Mouse (Mus musculus) heart, embryonic 16.5 days (tissue): Measurements from ENCODE around the gene Spats2. TPM values are rescaled to one million over a fixed set of nuclear protein-coding genes. Genes with fewer than 3 reads are reported as not detected.
"Not testable (repeated sequence)": the region's sequence is repeated elsewhere in the genome, so short reads cannot be mapped to it uniquely, and the experiment has no call there.

Experiments
- ATAC-seq: fragments of 200-750 bp; cut with Nextera tagmentation; replicated peaks from 2 replicates; pipeline ENCODE4 v1.8.0; 2017; ENCODE audit warnings: moderate number of reproducible peaks; ENCODE audit not compliant: insufficient read depth, low FRiP score; ENCODE audit errors: extremely low read depth
- H3K27ac ChIP-seq: fragments of 300-500 bp; sonication (generic); 2 replicates; pipeline ENCODE4 v1.5.1; 2014; ENCODE audit warnings: mild to moderate bottlenecking, low read length, control low read depth, moderate library complexity
- H3K27me3 ChIP-seq: fragments of 300-500 bp; sonication (generic); 2 replicates; pipeline ENCODE4 v1.6.1; 2014; ENCODE audit warnings: low read length, mixed read lengths; ENCODE audit not compliant: control insufficient read depth, insufficient read depth
- H3K36me3 ChIP-seq: fragments of 300-500 bp; sonication (generic); 2 replicates; pipeline ENCODE4 v1.6.1; 2014; ENCODE audit not compliant: control insufficient read depth, insufficient read depth
- H3K4me1 ChIP-seq: fragments of 300-500 bp; sonication (generic); 2 replicates; pipeline ENCODE4 v1.6.1; 2014; ENCODE audit warnings: low read length, mixed read lengths; ENCODE audit not compliant: control insufficient read depth, insufficient read depth
- H3K4me2 ChIP-seq: fragments of 300-500 bp; sonication (generic); 2 replicates; pipeline ENCODE4 v1.6.1; 2014; ENCODE audit warnings: low read depth, mild to moderate bottlenecking, control low read depth, low read length
- H3K4me3 ChIP-seq: fragments of 300-500 bp; sonication (generic); 2 replicates; pipeline ENCODE4 v1.5.1; 2014; ENCODE audit warnings: mild to moderate bottlenecking, control low read depth, low read length
- H3K9ac ChIP-seq: fragments of 300-500 bp; sonication (generic); 2 replicates; pipeline ENCODE4 v1.6.1; 2014; ENCODE audit warnings: low read length, control low read depth
- H3K9me3 ChIP-seq: fragments of 300-500 bp; sonication (generic); replicated peaks from 2 replicates; pipeline ENCODE4 v1.6.1; 2016; ENCODE audit warnings: low read length; ENCODE audit not compliant: control insufficient read depth
- WGBS: fragments of 180-500 bp; shearing (Covaris S2); extraction: QIAGEN DNeasy Blood & Tissue Kit; methylation state at CpG from one replicate; pipeline ENCODE4 v1.1.7; 2014; 5-methylcytosine and 5-hydroxymethylcytosine counted together
- polyA plus RNA-seq: library from polyadenylated mRNA; unstranded; fragments of >200 nt; fragmentation: Nextera tagmentation; extraction: Ambion mirVana; gene quantifications from 2 replicates; pipeline ENCODE4 v1.2.1, GENCODE M21; 2015

Spats2 gene
- 25.3 and 25.5 TPM in 2 replicates for polyA plus RNA-seq

DNA sequence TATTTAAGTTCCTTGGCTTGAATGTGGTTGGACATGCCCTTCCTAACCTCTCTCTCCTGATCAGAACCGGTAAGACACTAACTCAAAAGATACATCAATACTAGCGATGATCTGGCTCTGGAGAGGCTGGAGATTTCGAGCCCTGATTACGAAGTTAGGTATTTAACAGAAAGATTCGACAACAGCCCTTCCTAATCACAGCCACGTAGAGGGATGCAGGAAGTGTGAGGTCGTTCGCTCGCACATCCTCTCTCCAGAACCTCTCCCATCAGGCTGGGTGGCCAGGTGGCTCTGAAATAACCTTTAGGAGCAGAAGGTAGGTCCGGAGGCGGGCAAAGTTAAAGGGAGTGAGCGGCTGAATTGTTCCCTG is at the start of gene Spats2:
Gene Spats2 (plus strand): TSS at position 206 of the 370 bp plus-strand sequence.
- Histone ChIP-seq H3K4me3 (peak within 1 kb of the TSS; percentile 90), H3K36me3 (no peaks in the 10 kb centered on the region), H3K9me3 (no peaks in the 10 kb centered on the region), H3K27ac (peak within 1 kb of the TSS; percentile 95), H3K9ac (peak within 1 kb of the TSS; percentile 95), H3K27me3 (no peaks in the 10 kb centered on the region), H3K4me2 (peak within 1 kb of the TSS; percentile 80), H3K4me1 (peaks cover 24% of the 10 kb centered on the region)
- WGBS: 1% methylated on average over 12 of the region's 12 CpGs
- ATAC-seq: no peak

- H3K27me3 ChIP-seq: not testable (repeated sequence)
Observed at GRCm38 (mm10) chr15:99076011-99076410, 49.7 kb upstream of the Spats2 start.

DNA sequence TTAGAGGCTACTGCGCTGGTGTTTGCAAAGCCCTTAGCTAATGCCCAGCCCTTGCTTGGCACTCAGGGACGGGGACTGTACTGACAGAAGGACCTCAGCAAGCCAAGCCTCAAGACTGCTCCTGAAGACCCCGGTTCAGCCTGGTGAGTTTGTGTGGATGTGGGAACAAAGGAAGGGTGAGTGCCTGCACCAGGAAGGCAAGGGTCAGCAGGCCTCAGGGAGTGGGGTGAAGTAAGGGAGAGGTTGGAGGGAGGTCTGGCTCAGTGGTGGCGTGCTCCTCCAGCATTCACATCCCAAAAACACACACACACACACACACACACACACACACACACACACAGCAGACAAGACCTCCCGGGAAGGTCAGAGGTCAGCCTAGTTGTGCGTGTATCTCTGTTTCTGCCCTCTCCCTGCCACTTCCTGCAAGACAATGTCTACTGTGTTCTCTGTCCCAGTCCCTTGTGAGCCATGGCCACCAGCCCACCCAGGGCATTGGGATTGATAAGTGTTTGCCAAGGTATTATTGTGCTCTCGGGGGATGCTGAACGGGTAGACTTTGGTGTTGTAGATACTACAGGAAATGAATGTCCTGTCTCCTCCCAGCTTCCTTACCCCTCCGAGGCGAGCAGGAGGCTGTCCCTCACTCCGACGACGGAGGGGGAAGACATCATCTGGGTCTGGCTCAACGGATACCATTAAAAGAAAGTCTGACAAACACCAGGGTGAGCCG is 47.4 kb upstream of the Spats2 start:
- H3K9ac ChIP-seq: no peak overlapping the region

More at GRCm38 (mm10) chr15:99076011-99076410, 49.7 kb upstream of the Spats2 start:
- Histone ChIP-seq H3K4me2 (peak overlapping the region; percentile 96), H3K4me3 (peak overlapping the region; percentile 66), H3K36me3 (peaks cover 14% of the 10 kb centered on the region), H3K4me1 (peaks cover 20% of the 10 kb centered on the region)
- not testable (repeated sequence) for H3K27ac ChIP-seq, ATAC-seq, H3K9me3 ChIP-seq, H3K9ac ChIP-seq
- WGBS: 96% methylated on average over 3 of the region's 3 CpGs

GRCm38 (mm10) chr15:99079804-99080203 is 45.9 kb upstream of the Spats2 start:
- Histone ChIP-seq H3K4me1 (peaks cover 15% of the 10 kb centered on the region), H3K27me3 (peaks cover 8% of the 10 kb centered on the region), H3K36me3 (peaks cover 35% of the 10 kb centered on the region), H3K27ac (no peak overlapping the region), H3K9ac (no peak overlapping the region), H3K4me2 (no peak overlapping the region), H3K4me3 (no peak overlapping the region), H3K9me3 (no peaks in the 10 kb centered on the region)
- WGBS: 81% methylated on average over 3 of the region's 3 CpGs
- no peak for ATAC-seq

More for the DNA sequence above, 47.4 kb upstream of the Spats2 start:
- 72% methylated on average over 15 of the region's 15 CpGs for WGBS
- Histone ChIP-seq H3K4me3 (no peak overlapping the region), H3K9me3 (no peaks in the 10 kb centered on the region), H3K36me3 (peaks cover 35% of the 10 kb centered on the region), H3K4me2 (no peak overlapping the region), H3K27ac (no peak overlapping the region), H3K27me3 (no peaks in the 10 kb centered on the region; the same call in 1 of the 2 replicates), H3K4me1 (peaks cover 20% of the 10 kb centered on the region)
- no peak for ATAC-seq

- Histone ChIP-seq H3K9me3 (no peaks in the 10 kb centered on the region), H3K36me3 (peaks cover 35% of the 10 kb centered on the region), H3K4me2 (no peak overlapping the region), H3K9ac (no peak overlapping the region), H3K27me3 (peaks cover 31% of the 10 kb centered on the region), H3K4me3 (no peak overlapping the region), H3K4me1 (peaks cover 3% of the 10 kb centered on the region; the same call in 1 of the 2 replicates), H3K27ac (no peak overlapping the region)
- 93% methylated on average over 12 of the region's 12 CpGs for WGBS
- ATAC-seq: no peak
Observed at GRCm38 (mm10) chr15:99082322-99082721, 43.4 kb upstream of the Spats2 start.

GRCm38 (mm10) chr15:99082840-99083239 is 42.9 kb upstream of the Spats2 start:
- WGBS: 88% methylated on average over 16 of the region's 16 CpGs
- no peak overlapping the region for H3K4me2 ChIP-seq
- peaks cover 36% of the 10 kb centered on the region for H3K27me3 ChIP-seq
- peaks cover 31% of the 10 kb centered on the region for H3K36me3 ChIP-seq
- no peaks in the 10 kb centered on the region for H3K9me3 ChIP-seq
- no peak overlapping the region for H3K4me3 ChIP-seq
- no peak overlapping the region for H3K9ac ChIP-seq
- peaks cover 3% of the 10 kb centered on the region; the same call in 1 of the 2 replicates for H3K4me1 ChIP-seq
- no peak for ATAC-seq
- H3K27ac ChIP-seq: no peak overlapping the region

DNA sequence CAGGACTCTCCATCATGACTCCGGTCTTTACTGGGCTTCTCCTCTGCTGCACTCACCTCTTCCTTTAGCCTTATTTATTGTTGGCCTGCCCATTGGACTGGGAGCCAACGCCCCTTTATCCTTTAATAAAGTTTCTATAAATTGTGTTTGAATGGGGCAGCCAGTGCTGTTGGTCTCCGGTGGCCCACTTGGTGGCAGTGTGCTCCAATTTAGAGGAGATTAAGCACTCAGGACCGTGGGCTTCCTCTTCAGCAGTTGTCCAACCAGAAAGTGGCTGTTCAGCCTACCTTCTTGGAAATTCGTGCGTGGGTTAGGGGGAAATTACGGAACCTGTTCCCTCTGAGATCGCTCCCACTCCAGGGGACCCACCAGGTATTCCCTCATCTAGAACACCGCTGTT is 42.5 kb upstream of the Spats2 start:
- H3K27me3 ChIP-seq: peaks cover 40% of the 10 kb centered on the region

GRCm38 (mm10) chr15:99083867-99084557 is 41.7 kb upstream of the Spats2 start:
- H3K9me3 ChIP-seq: no peaks in the 10 kb centered on the region
- peaks cover 25% of the 10 kb centered on the region for H3K36me3 ChIP-seq
- no peak overlapping the region for H3K4me3 ChIP-seq
- peaks cover 46% of the 10 kb centered on the region for H3K27me3 ChIP-seq
- 0 out of 2 replicates have a peak, but pooled peaks cover 4% of the 10 kb centered on the region for H3K4me1 ChIP-seq
- H3K27ac ChIP-seq: no peak overlapping the region
- no peak overlapping the region for H3K9ac ChIP-seq
- 0 out of 2 replicates have a peak overlapping the region, but pooled peaks have one; percentile 7 for H3K4me2 ChIP-seq
- ATAC-seq: no peak
- WGBS: 14% methylated on average over 11 of the region's 11 CpGs

More for the DNA sequence above, 42.5 kb upstream of the Spats2 start:
- Histone ChIP-seq H3K4me3 (no peak overlapping the region), H3K9ac (no peak overlapping the region), H3K27ac (no peak overlapping the region), H3K4me2 (no peak overlapping the region), H3K9me3 (no peaks in the 10 kb centered on the region), H3K36me3 (peaks cover 28% of the 10 kb centered on the region), H3K4me1 (peaks cover 3% of the 10 kb centered on the region; the same call in 1 of the 2 replicates)
- WGBS: 72% methylated on average over 9 of the region's 9 CpGs
- no peak for ATAC-seq

DNA sequence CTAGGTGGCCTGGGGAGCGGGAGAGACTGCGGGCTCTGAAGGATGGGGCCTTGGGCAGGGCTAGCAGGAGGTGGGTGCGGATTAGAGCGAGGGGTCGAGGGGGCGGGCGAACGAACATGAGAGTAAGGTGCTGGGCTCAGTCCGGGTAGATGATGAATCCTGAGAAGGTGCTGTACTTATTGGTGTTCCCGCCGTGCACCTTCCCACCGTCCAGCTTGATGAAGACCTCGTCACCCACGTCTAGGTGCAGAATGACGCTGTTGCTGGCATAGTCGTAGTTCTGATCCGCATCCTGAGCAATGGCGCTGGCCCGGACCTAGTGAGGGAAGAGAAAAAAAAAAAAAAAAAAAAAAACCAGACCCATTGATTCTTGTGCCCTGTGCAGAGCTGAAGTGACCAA is 41.1 kb upstream of the Spats2 start:
- peaks cover 51% of the 10 kb centered on the region for H3K27me3 ChIP-seq
- H3K27ac ChIP-seq: no peak overlapping the region
- H3K9ac ChIP-seq: no peak overlapping the region
- no peak for ATAC-seq
- H3K9me3 ChIP-seq: no peaks in the 10 kb centered on the region
- H3K4me2 ChIP-seq: 0 out of 2 replicates have a peak overlapping the region, but pooled peaks have one; percentile 7
- peaks cover 25% of the 10 kb centered on the region for H3K36me3 ChIP-seq
- 0 out of 2 replicates have a peak, but pooled peaks cover 4% of the 10 kb centered on the region for H3K4me1 ChIP-seq
- 25% methylated on average over 19 of the region's 19 CpGs for WGBS
- H3K4me3 ChIP-seq: no peak overlapping the region
